Mouse (Mus musculus) layer of hippocampus, adult 18-20 months (tissue): ENCODE measurements around the gene Myo15b. TPM values are rescaled to one million over a fixed set of nuclear protein-coding genes. Genes with fewer than 3 reads are reported as not detected.
"Not testable (repeated sequence)": the region's sequence is repeated elsewhere in the genome, so short reads cannot be mapped to it uniquely, and the experiment has no call there.

Source experiments
- DNase-seq, 2 experiments: peaks; one replicate each; pipeline ENCODE4 v3.0.0; 2022; ENCODE audit warnings: low spot score in 2 of 2
- total RNA-seq, 2 experiments: library from RNA; stranded (reverse); gene quantifications; 2 replicates each; pipeline ENCODE4 v1.2.3; 2021

Myo15b gene
- total RNA-seq, 2 experiments from 2014 or later, result 0.15 to 0.57 TPM

- no peak for DNase-seq
Measured at GRCm38 (mm10) chr11:115830550-115831325, 27.5 kb upstream of the Myo15b start.

GRCm38 (mm10) chr11:115831518-115831917, 26.7 kb upstream of the Myo15b start:
- no peak for DNase-seq

DNA sequence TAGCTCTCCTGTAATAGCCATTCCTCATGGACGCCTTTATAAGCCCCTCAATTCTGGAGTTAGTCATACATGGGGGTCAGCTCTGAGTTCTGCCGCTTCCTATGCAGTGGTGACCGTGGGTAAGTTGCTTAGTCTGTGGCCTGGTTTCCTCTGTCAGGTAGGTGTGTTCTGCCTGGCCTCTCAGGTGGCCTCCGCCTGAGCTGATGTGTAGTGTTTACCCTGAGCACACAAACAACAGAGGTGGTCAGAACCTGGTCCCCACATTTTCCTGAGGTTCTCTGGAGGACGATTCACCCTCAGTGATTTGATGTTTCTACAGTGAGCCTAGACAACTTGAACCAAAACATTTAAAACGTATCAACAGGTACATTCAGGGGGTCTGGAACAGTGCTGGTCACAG, 26.1 kb upstream of the Myo15b start:
- DNase-seq, result no peak

- DNase-seq, result no peak
Measured at GRCm38 (mm10) chr11:115832523-115832922, 25.7 kb upstream of the Myo15b start.

- DNase-seq, result no peak
Measured at GRCm38 (mm10) chr11:115833021-115833513, 25.1 kb upstream of the Myo15b start.

- DNase-seq, result no peak
Measured at GRCm38 (mm10) chr11:115834033-115834432, 24.2 kb upstream of the Myo15b start.

DNA sequence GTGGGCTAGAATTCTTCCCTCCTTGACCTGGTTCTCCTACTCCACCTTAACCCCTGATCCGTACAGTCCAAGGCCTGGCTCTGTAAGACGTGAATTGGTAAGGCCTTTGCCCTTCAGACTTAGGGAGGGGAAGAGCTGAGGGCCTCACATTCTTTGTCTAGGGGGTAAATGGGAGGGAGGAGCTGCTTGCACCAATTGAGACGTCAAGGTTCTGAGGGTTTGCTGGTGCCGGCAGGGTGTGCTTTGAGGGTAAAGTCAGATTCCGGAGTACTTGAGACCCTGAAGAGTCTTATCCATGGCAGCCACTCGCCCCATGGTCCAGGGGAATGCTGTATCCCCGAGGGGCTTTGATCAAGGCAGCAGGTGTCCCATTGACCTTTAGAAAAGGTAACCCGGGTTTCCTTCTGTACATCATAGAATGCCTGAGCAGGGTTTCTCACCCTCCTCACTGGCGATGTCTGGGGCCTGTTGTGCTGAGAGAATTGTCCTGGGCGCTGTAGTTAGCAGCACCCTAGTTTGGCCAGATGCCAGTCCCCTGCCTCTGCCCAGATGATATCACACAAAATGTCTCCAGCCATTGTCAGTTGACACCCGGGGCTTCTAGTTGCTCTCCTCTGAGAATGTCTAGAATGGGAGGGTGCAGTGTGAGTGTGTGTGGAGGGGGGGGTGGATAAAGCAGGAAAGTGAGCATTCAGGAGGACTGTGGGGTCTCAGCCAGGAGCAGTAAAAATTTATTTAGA, 21.4 kb upstream of the Myo15b start:
- no peak for DNase-seq

GRCm38 (mm10) chr11:115837606-115838345, 20.4 kb upstream of the Myo15b start:
- DNase-seq, result no peak

- no peak for DNase-seq
Measured at GRCm38 (mm10) chr11:115838895-115839311, 19.3 kb upstream of the Myo15b start.

GRCm38 (mm10) chr11:115839732-115840131, 18.5 kb upstream of the Myo15b start:
- DNase-seq, result no peak

- DNase-seq, result no peak
Measured at GRCm38 (mm10) chr11:115841044-115841443, 17.2 kb upstream of the Myo15b start.

GRCm38 (mm10) chr11:115841961-115842550, 16.1 kb upstream of the Myo15b start:
- DNase-seq, result no peak

- no peak for DNase-seq
Measured at GRCm38 (mm10) chr11:115843141-115843890, 14.9 kb upstream of the Myo15b start.

DNA sequence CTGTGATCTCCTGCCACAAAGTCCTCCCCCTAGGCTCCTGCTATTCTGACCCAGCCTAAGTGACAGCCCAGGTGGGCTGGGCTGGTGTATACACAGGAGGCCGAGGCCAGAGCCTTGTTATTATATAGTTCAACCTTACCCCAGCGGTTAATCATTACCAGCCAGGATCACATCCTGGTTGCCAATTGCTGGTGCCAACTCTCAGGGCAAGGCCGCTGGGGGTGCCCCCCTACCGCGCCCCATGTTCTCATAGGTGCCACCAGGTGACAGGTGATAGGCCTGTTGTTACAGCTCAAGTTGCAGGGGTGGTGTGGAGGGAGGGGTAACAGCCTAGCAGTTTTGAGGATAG, 14.3 kb upstream of the Myo15b start:
- no peak for DNase-seq

GRCm38 (mm10) chr11:115844240-115844639, 14.0 kb upstream of the Myo15b start:
- no peak for DNase-seq

DNA sequence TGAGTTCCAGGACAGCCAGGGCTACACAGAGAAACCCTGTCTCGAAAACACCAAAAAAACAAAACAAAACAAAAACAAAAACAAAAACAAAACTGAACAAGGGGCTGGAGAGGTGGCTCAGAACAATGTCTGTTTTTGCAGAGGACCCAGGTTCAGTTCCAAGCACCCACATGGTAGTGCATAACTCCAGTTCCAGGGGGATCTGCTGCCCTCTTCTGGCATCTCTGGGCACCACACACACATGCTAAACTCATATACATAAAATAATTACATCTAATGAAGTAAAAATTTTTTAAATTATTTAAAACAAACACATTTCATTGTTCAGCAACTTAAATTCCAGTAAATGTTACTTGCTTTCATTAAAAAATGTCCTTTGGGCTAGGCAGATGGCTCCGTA, 12.4 kb upstream of the Myo15b start:
- DNase-seq, result no peak

DNA sequence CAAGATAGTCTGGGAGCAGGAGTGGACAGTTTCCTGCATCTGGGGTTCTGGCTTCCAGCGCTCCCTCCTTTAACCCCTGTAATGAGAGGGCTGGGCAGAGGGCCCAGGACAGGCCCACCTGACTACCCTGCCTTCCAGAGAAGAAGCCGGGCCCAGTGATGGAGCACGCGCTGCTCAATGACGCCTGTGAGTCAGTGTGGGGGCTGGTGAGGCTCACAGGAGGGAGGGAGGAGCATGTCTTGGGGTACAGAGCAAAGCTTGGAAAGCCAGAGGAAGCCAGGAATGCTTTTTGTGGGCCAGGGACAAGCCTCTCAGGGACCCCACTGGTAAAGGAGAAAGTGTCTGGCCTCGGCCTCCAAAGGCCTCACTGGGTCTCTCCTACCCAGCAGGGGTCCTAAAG, 3.5 kb upstream of the Myo15b start:
- DNase-seq, result peak; percentile 5 to 21

DNA sequence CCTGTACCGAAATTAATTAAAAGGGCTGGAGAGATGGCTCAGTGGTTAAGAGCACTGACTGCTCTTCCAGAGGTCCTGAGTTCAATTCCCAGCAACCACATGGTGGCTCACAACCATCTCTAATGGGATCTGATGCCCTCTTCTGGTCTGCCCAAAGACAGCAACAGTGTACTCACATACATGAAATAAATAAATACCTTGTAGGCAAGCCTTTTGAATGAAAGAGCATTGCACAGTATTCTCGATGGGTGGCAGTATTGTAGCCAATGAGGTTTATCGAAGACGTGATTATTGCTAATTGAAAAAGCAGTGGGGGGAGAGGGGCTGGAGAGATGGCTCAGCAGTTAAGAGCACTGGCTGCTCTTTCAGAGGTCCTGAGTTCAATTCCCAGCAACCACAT, 1.1 kb upstream of the Myo15b start:
- DNase-seq, result not testable (repeated sequence)

GRCm38 (mm10) chr11:115857936-115858335, 270 bp upstream of the Myo15b start:
- no peak for DNase-seq

DNA sequence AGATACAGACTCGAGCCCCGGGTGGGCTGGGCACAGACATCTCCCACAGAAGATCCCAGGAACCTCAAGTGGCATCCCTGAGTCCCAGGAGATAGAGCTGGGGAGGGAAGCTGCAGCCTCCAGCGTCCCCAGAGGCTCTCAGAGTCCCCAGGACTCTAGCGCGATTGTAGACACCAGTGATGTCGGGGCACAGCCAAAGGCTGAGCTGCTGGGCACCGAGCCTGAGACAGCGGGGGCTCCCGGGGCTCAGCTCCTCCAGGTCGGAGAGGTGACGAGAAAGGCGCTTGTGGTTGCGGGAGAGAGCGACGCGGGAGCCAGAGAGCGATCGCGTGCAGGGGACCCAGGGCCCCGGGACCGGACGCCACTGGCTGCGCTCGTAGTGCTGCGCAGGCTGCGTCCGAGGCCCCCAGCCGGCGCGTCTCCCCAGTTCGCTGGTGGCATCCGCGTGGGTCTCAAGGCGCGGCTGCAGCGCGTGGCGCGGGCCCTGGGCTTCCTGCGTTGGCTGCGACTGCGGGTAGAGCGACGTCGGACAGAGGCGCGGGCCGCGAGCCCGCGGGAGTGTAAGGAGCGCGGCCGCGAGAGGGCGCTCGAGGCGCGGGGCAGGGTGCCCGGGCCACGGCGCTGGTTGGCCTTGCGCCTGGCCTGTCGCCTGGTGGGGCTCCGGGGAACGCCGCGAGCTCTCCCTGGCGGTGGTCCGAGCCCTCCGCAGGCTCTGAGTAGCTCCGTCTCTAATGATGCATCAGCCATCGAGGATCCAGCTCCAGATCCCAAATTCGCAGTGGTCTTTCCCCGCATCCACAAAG, 1.1 kb downstream of the Myo15b start:
- DNase-seq, result peak; percentile 24 to 75
